Mouse (Mus musculus): ENCODE measurements at regions not wholly inside any gene's neighbourhood (a gene's known extent, or its start where the extent isn't known, plus 50 kb on each side); places are given as distances from the start of the nearest gene placed in this dataset.

DNA sequence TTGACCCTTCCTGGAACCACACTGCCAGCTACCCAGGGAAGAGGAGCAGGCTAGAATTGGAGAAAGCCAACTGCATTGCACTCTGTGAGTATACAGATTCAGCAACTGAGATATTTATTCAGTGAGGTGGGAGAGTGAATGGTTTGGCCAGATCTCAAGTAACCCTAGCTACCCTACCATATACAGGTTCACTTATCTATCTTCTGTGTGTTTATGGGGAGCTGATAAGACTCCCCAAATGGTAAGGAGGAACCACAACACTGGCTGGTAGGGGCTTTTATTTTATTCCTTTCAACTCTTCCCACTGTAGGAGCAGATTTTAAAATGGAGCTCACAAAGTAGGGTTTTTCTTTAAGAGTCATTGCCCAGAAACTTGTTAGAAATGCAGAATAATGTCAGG lies 62.9 kb downstream of the Arrdc3 start:
- DNase-seq (ENCODE audit: low spot score in 2 of 2): no peak

GRCm38 (mm10) chr13:80947705-80948104 lies 64.5 kb downstream of the Arrdc3 start:
- peak in 1 of 2 experiments; percentile 66 for DNase-seq (ENCODE audit: low spot score in 2 of 2)

DNA sequence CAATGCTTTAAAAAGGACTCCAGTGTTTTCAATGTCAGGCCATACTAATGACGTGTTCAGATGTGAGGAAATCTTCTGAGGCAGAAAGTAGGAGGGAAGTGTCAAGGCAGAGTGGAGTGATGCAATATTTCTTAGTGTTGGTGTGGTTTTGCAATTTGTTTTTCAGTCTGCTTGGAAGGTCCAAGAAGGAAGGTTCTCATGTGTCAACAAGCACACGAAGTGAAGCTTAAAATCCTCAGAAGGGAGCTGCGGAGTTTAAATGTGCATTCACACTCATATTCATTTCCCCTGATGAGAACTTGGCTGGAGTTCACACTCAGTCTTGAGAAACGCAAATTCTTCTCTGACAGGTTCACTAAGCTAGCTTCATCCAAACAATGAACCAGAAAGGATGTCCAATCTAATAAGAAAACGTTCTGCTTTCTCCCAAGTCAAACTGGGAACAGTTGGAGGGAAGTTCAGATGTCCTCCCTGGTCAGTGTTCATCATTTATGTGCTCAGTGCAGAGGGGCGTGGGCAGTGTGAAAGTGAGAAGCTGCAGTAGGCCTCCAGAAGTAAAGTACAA lies 66.0 kb downstream of the Arrdc3 start:
- no peak for DNase-seq (ENCODE audit: low spot score in 2 of 2)

GRCm38 (mm10) chr13:80950239-80950638 lies 67.1 kb downstream of the Arrdc3 start:
- DNase-seq (ENCODE audit: low spot score in 2 of 2): no peak

DNA sequence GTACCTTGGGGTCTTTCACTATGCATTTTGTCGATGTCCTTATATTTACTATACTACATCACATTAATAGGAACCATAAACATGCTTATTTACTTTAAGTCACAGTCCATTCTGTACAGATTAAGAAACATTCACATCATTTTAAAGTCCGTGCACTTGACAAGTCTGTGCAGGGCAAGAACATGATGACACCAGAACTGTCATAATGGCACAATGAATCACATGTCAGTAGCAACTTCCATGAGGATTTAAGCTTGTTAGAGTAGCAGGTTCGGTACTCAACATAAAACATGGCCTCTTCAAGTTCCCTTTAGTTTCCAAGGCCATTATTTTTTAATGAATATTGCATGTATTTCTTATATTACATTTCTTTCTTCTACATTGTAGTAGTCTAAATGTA lies 67.6 kb downstream of the Arrdc3 start:
- no peak for DNase-seq (ENCODE audit: low spot score in 2 of 2)

GRCm38 (mm10) chr13:80951327-80951726 lies 68.1 kb downstream of the Arrdc3 start:
- peak in 1 of 2 experiments; percentile 29 for DNase-seq (ENCODE audit: low spot score in 2 of 2)

DNA sequence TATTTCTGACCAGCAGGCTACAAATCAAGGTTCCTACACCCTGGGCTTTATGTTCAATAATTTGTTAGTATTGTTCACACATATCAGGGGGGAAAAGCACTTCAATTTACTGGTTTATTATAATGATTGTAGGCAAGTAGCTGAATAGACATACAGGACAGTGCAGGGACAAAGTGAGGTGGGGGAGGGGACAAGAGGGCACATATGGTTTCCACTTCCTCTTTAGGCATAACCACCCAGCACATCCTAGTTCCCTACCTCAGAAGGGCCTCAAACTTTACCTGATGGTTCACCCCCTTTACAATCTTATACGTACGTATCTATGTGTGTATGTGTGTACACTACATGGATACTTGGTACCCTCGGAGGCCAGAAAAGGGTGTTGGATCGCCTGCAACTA lies 69.7 kb downstream of the Arrdc3 start:
- no peak for DNase-seq (ENCODE audit: low spot score in 2 of 2)

DNA sequence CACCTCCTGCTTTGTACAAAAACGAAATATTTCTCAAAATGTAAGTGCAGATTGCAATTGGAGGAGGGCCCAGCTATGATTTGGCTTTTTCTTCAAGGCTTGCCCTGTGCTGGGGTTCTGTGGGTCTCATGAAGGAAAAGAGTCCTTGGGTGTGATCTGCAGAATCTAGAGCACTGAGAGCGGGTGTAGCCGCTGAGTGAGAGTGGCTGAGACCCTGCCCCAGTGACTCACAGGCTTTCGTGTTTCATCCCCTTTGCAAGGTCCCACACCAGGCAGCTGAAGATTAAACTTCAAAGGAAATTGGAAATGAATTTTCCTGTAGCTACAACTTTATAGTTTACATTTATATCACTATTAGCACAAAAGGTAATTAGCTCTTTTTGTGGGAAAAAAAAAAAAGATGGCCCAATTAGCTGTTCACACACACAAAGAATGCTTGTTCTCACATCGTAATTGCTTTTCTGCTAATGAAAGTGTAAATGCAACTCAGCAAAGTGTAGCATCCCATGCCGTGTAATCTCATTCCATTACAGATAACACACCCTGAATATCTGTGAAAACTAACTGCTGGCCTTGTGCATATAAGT lies 71.0 kb downstream of the Arrdc3 start:
- no peak for DNase-seq (ENCODE audit: low spot score in 2 of 2)

DNA sequence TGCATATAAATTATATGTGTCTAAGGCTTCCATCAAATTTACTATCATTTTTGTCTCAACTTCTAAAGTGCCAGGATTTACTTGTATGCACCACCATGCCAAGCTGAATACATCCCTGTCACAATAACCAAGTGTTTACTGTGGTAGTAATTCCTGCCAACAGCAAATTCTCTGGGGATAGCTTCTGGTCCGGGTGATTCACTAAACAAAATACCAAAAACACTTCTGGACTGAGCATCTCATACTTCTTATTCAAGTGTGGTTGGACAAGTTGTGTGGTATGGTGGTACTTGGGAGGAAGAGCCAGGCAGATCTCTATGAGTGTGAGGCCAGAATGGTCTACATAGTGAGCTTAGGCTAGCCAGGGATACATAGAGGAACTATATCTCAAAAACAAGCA lies 73.8 kb downstream of the Arrdc3 start:
- no peak for DNase-seq (ENCODE audit: low spot score in 2 of 2)

GRCm38 (mm10) chr13:80957419-80958139 lies 74.4 kb downstream of the Arrdc3 start:
- no peak for DNase-seq (ENCODE audit: low spot score in 2 of 2)

DNA sequence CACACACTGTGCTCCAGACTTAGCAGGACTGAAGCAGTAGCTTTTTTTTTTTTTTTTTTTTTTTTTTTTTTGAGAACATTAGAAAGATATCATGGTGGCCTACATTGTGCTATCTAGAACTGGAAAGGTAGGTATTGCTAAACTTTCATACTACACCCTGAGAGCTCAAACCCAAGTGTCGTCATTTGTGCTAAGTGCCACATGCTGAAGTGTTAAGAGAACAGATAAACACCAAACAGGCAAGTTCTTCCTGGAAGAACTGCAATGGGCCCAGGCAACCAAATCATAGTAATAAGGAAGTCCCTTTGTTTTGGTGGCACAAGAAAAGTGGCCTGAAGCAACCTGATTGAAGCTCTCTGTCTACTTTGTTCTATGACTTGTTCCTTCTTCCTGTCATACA lies 76.6 kb downstream of the Arrdc3 start:
- no peak for DNase-seq (ENCODE audit: low spot score in 2 of 2)

DNA sequence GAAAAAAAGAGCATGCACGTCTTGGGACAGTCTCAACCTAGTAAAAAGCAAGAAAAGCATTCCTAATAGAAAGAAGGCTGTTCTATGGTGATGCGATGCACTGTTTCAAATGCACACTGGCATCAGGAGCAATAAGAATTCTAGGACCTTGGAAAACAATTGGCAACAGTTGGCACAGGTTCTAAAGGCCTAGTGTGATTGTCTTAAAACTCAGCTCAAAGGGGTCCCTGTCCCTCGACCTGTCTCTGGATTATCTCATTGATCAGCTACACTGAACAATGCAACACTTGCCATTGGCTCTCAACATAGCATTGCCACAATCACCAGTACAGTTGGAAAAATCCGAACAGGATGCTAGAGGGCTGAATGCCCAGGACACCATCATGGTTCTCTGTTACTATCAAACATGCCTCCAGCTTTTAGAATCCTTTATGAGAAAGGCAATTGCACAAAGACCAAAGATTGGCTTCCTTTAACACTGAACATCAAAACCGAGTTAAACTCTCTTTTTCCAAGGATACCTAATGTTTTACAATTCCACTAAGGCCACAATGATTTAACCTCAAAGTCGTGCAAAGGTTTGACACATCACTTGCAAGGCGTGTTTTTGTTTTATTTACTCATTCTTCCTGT lies 78.9 kb downstream of the Arrdc3 start:
- no peak for DNase-seq (ENCODE audit: low spot score in 2 of 2)

- DNase-seq (ENCODE audit: low spot score in 2 of 2): peak; percentile 31 to 70
These were observed 79.8 kb downstream of the Arrdc3 start for GRCm38 (mm10) chr13:80962789-80963590.

GRCm38 (mm10) chr13:80963591-80963940 lies 80.4 kb downstream of the Arrdc3 start:
- DNase-seq (ENCODE audit: low spot score in 2 of 2): peak in 1 of 2 experiments; percentile 20

DNA sequence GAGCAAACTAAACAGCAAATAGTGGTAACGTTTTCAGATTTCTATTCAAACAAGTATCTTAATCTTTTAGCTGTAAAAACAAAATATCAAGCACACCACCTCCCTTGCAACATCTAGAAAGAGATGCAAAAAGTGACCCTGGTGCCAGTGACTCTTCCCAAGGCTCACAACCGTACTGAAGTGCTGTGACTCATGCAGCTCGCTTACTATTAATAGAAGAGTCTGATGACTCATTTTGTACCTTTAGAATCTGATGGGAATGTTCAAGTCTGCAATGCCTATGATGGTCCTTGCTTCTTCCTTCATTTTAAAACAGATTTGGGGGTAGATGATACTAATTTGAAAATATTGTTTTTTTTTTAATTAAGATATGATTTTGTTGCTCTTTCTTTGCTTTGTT lies 88.5 kb downstream of the Arrdc3 start:
- DNase-seq (ENCODE audit: low spot score in 2 of 2): no peak

GRCm38 (mm10) chr13:80974424-80974823 lies 91.2 kb downstream of the Arrdc3 start:
- no peak for DNase-seq (ENCODE audit: low spot score in 2 of 2)

DNA sequence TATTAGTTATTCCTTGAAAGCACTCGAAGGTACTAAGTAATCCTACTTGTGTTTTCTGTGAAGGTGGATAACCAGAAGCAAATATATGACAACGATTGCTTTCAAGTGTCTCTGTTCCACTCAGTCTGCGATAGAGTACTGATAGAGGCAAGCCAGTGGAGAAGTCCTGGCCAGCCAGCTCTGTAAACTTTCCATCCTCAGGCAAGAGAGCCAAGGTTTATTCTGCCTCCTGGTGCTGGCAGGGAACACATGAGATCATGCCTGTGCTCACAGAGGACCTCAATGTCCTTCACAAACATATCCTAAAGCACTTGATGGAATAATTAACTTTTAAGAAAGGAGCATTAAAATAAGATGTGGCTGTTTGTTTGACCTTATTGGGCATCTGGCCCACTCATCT lies 94.1 kb downstream of the Arrdc3 start:
- DNase-seq (ENCODE audit: low spot score in 2 of 2): no peak

DNA sequence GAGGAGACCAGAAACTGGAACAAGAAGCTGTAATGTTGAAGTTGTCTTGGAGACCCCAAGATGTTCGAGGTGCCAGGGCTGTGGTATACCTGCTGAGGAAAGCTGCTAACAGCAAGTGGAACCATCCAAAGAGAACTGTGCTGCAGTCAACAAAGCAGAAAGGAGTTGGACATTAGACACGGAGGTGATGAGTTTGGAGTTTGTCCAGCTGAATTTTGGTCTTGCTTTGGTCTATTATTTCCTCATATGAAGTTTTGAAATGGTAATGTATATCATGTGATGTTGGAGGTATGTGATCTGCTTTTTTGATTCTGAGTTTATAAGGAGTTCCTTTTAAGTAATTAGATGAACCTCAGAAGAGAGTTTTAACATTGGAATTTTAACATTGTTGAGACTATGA lies 98.0 kb downstream of the Arrdc3 start:
- DNase-seq (ENCODE audit: low spot score in 2 of 2): no peak

DNA sequence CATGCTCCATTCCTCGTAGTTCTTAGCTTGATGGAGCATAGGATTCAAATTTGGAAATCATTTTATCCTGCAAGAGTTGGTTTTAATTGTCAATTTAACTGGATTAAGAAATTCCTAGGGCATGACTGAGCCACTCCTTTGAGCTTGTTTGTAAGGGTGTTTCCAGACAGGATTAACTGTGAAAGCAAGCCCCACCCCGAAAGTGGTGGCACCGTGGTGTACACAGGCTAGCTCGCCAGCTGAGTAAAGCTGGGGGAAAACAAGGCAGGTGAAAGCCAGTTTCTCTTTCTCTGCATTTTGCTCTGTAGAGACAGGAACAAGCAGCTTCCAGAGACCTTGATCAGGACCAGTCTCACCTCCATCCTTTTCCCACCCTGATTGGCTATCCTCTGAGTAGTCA lies 103.5 kb downstream of the Arrdc3 start:
- DNase-seq (ENCODE audit: low spot score in 2 of 2): no peak

GRCm38 (mm10) chr13:80989756-80990155 lies 106.6 kb downstream of the Arrdc3 start:
- DNase-seq (ENCODE audit: low spot score in 2 of 2): no peak

DNA sequence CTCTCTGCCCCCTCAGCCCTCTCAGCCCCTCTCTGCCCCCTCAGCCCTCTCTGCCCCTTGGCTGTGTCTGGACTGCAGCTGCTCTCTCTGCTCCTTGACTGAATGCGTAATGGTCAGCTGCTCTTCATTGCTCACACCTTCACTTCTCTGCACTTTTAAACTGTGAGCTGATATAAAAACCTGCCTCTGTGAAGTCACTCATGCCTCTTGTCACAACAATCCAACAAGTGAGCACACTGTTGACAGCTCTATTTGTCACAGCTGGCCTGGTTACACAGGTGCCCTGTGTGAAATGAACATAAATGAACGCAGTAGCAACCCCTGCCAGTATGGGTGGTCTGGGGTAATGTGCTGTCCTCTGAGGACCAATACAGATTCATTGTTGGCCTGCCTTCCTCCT lies 109.2 kb downstream of the Arrdc3 start:
- DNase-seq (ENCODE audit: low spot score in 2 of 2): no peak

Data from layer of hippocampus, adult 18-20 months (tissue).